In the genomic region with DNA sequence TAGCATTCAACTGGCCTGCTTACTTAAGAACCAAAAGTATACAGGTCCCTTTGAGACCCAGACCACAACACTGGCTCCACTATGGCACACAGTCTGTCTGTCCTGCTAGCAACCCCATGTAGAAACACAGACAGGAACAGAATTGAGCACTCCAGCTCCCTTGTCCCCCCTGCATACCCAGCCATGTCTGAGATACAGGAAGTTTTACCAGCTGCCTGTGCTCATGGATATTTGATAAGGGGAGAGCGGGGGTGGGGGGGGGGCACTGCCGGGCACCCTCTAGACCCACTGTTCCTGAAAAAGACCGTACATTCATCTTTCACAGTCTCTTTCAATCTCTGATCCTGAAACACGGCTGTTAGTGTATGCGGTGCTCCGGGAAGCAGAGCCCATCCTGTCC, we compare ENCODE assay signal across 8 mouse cellular contexts. TPM values are rescaled to one million over a fixed set of nuclear protein-coding genes. Genes with fewer than 3 reads are reported as not detected.
DNase-seq lines count a peak whose midpoint lies in the region; ATAC-seq and TF ChIP-seq lines count a peak whose summit lies in the region.

No protein-coding gene starts in this region.

- H3K4me1 ChIP-seq in lung, embryonic 14.5 days (ENCODE audit: insufficient read depth) = peaks cover 52% of the 10 kb centered on the region
- peaks cover 75% of the 10 kb centered on the region for H3K4me1 ChIP-seq in forebrain, embryonic 14.5 days (ENCODE audit: control insufficient read depth, insufficient read depth, low read length)
- peaks cover 62% of the 10 kb centered on the region for H3K4me1 ChIP-seq in stomach, embryonic 14.5 days (ENCODE audit: control insufficient read depth, insufficient read depth, low read length)

- H3K4me2 ChIP-seq in lung, embryonic 14.5 days = peak overlapping the region; percentile 93
- peak overlapping the region; percentile 93 for H3K4me2 ChIP-seq in forebrain, embryonic 14.5 days (ENCODE audit: low read length)
- peak overlapping the region; percentile 92 for H3K4me2 ChIP-seq in stomach, embryonic 14.5 days (replicated peaks; ENCODE audit: low read depth, low read length)

- H3K27ac ChIP-seq in lung, embryonic 14.5 days (ENCODE audit: low read depth) = peak overlapping the region; percentile 69
- H3K27ac ChIP-seq in forebrain, embryonic 14.5 days (ENCODE audit: low read depth, low read length) = no peak overlapping the region
- H3K27ac ChIP-seq in stomach, embryonic 14.5 days (ENCODE audit: low read length) = peak overlapping the region; percentile 3; the same call in 1 of the 2 replicates

- H3K4me3 ChIP-seq in lung, embryonic 14.5 days (ENCODE audit: low read depth, low read length) = peak overlapping the region; percentile 45
- peak overlapping the region; percentile 75 for H3K4me3 ChIP-seq in forebrain, embryonic 14.5 days (ENCODE audit: low read depth, low read length)
- peak overlapping the region; percentile 42 for H3K4me3 ChIP-seq in stomach, embryonic 14.5 days (ENCODE audit: low read depth, low read length)

- no peak for TF ChIP-seq CTCF in lung, embryonic 14.5 days (IDR thresholded peaks at IDR 0.05; ENCODE audit: low read depth)

- DNase-seq in lung, embryonic 14.5 days = no peak
- DNase-seq in lung, postnatal 10 days = no peak
- no peak for DNase-seq in forebrain, embryonic 14.5 days (ENCODE audit: low spot score)
- peak; percentile 36 for DNase-seq in liver
- no peak for DNase-seq in kidney, adult 9 months
- DNase-seq in thymus, postnatal 10 days (ENCODE audit: low spot score in 2 of 2) = no peak
- no peak for DNase-seq in cerebellum, adult 9-11 months

- no peaks in the 10 kb centered on the region for H3K9me3 ChIP-seq in lung, embryonic 14.5 days (ENCODE audit: low read depth, low read length)
- no peaks in the 10 kb centered on the region for H3K9me3 ChIP-seq in forebrain, embryonic 14.5 days (replicated peaks; ENCODE audit: control insufficient read depth, low read length)
- no peaks in the 10 kb centered on the region for H3K9me3 ChIP-seq in stomach, embryonic 14.5 days (ENCODE audit: control insufficient read depth, low read depth, low read length)

- ATAC-seq in lung, embryonic 14.5 days (ENCODE audit: insufficient read depth) = no peak
- no peak for ATAC-seq in forebrain, embryonic 14.5 days
- ATAC-seq in stomach, embryonic 14.5 days (ENCODE audit: insufficient number of reproducible peaks, insufficient read depth, low FRiP score, low read depth) = no peak

- peak overlapping the region; percentile 61 for H3K9ac ChIP-seq in lung, embryonic 14.5 days
- H3K9ac ChIP-seq in forebrain, embryonic 14.5 days (ENCODE audit: low read length) = peak overlapping the region; percentile 85
- peak overlapping the region; percentile 43 for H3K9ac ChIP-seq in stomach, embryonic 14.5 days (replicated peaks; ENCODE audit: low read depth, low read length)

- no peaks in the 10 kb centered on the region for H3K27me3 ChIP-seq in lung, embryonic 14.5 days (ENCODE audit: insufficient read depth, low read length)
- no peaks in the 10 kb centered on the region for H3K27me3 ChIP-seq in forebrain, embryonic 14.5 days (replicated peaks; ENCODE audit: control insufficient read depth, insufficient read depth, low read length)
- no peaks in the 10 kb centered on the region for H3K27me3 ChIP-seq in stomach, embryonic 14.5 days (ENCODE audit: control insufficient read depth, insufficient read depth, low read length)

- WGBS in lung, embryonic 14.5 days = 26% methylated on average over 6 of the region's 6 CpGs
- 51% methylated on average over 6 of the region's 6 CpGs for WGBS in forebrain, embryonic 14.5 days
- 28% methylated on average over 6 of the region's 6 CpGs for WGBS in stomach, embryonic 14.5 days

- H3K36me3 ChIP-seq in lung, embryonic 14.5 days (ENCODE audit: insufficient read depth) = peaks cover 22% of the 10 kb centered on the region
- H3K36me3 ChIP-seq in forebrain, embryonic 14.5 days (ENCODE audit: control insufficient read depth, insufficient read depth, low read length) = peaks cover 15% of the 10 kb centered on the region; the same call in 1 of the 2 replicates
- peaks cover 9% of the 10 kb centered on the region for H3K36me3 ChIP-seq in stomach, embryonic 14.5 days (ENCODE audit: control insufficient read depth, insufficient read depth, low read length)

RNA-seq across cellular contexts. Expression of a gene that starts 5.0 kb away (rescaled TPM):
- 5.7 TPM in 2 replicates for polyA plus RNA-seq in lung, embryonic 14.5 days (2014; fragmentation: Nextera tagmentation; extraction: Ambion mirVana)
- polyA plus RNA-seq in forebrain, embryonic 14.5 days (2014; fragmentation: Nextera tagmentation; extraction: Ambion mirVana) = 3.9 and 4.0 TPM in 2 replicates
- polyA plus RNA-seq in stomach, embryonic 14.5 days (2014; fragmentation: Nextera tagmentation; extraction: Ambion mirVana) = 4.6 and 5.0 TPM in 2 replicates
